ENCODE assay signal across 18 mouse cellular contexts in the genomic region with DNA sequence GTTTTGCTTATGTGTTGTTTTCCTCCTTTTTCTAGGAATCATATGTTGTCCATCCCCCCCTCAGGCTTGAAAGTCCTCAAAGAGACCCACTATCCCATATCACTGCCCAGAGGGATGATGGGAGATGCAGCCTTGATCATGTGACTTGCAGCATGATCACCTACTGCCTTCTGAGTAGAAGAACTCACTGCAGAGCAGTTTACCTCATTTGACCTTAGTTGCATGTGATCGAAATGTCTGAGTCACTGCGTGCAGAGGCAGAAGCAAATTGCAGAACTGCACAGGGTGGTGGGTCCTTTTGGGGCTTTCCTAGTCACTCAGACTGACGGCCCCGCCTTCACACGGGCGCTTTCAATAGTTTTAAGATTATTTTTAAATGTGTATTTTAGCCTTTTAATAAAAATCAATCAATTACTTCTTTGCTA.
DNase-seq lines count a peak whose midpoint lies in the region; ATAC-seq and TF ChIP-seq lines count a peak whose summit lies in the region.
"Had no signal": no experiment of that assay in that cellular context is flagged by ENCODE, and none has a peak within 500 bp of the region (broad histone marks: within the 10 kb centered on the region; RNA-seq: fewer than 3 reads in every experiment).

No protein-coding gene starts in this region.

- H3K9me3 ChIP-seq in stomach, postnatal 0 days (ENCODE audit: control insufficient read depth, low read length): no peaks in the 10 kb centered on the region
- H3K9me3 ChIP-seq: heart, embryonic 13.5 days; hindbrain, embryonic 10.5 days; limb, embryonic 13.5 days; lung, embryonic 15.5 days; midbrain, embryonic 12.5 days had no signal

- no peak overlapping the region for H3K4me3 ChIP-seq in gastrocnemius, adult 2 months
- H3K4me3 ChIP-seq in stomach, postnatal 0 days (ENCODE audit: low read depth, low read length): no peak overlapping the region
- H3K4me3 ChIP-seq: heart, embryonic 13.5 days; hindbrain, embryonic 10.5 days; limb, embryonic 13.5 days; lung, embryonic 15.5 days; midbrain, embryonic 12.5 days had no signal

- no peak for TF ChIP-seq EP300 in stomach, postnatal 0 days (optimal IDR thresholded peaks at IDR 0.05)

- no peak overlapping the region for H3K9ac ChIP-seq in stomach, postnatal 0 days (ENCODE audit: low read length)
- H3K9ac ChIP-seq: heart, embryonic 13.5 days; limb, embryonic 13.5 days; lung, embryonic 15.5 days; midbrain, embryonic 12.5 days had no signal

- intact Hi-C loops in gastrocnemius, adult 2 months (cut with DNase I): no loop called here

- no peak for TF ChIP-seq CTCF in gastrocnemius, adult 2 months (IDR thresholded peaks at IDR 0.05)
- TF ChIP-seq CTCF in stomach, postnatal 0 days (IDR thresholded peaks at IDR 0.05; ENCODE audit: low read depth): no peak

- DNase-seq in gastrocnemius, adult 2 months: no peak
- DNase-seq in gastrocnemius, adult 8-10 months (ENCODE audit: low spot score in 2 of 2): no peak
- peak; percentile 59 for DNase-seq in MEL-GATA-1-ER (ENCODE audit: extremely low read depth, low read depth)
- DNase-seq in stomach, postnatal 0 days (ENCODE audit: low spot score): no peak
- DNase-seq in embryo, embryonic 10 days (ENCODE audit: low spot score): no peak
- DNase-seq in testis, postnatal 14 days (ENCODE audit: low spot score): no peak
- DNase-seq: adrenal gland, postnatal 10 days; right cerebral cortex, postnatal 4 days; thymus, postnatal 4 days had no signal

- 0 out of 2 replicates have a peak, but pooled peaks cover 2% of the 10 kb centered on the region for H3K36me3 ChIP-seq in stomach, postnatal 0 days (ENCODE audit: control insufficient read depth, insufficient read depth, low read length)

- WGBS in stomach, postnatal 0 days: 79% methylated on average over 6 of the region's 6 CpGs

- peak; percentile 44 to 61 for ATAC-seq in hematopoietic stem cell, adult 5-6 weeks (replicated peaks in 1 of 2; ENCODE audit: insufficient read depth in 1 of 2, low FRiP score in 2 of 2, low TSS enrichment in 1 of 2, low read depth in 1 of 2, poor library complexity in 2 of 2, severe bottlenecking in 2 of 2)
- ATAC-seq in neutrophil, adult 5-6 weeks (ENCODE audit: extremely low read depth, insufficient number of reproducible peaks, low FRiP score, poor library complexity, severe bottlenecking): peak; percentile 39
- ATAC-seq in stomach, postnatal 0 days (ENCODE audit: low FRiP score, low TSS enrichment): no peak
- ATAC-seq: forebrain, embryonic 14.5 days; intestine, embryonic 16.5 days had no signal

- H3K4me2 ChIP-seq in stomach, postnatal 0 days (replicated peaks; ENCODE audit: low read depth): no peak overlapping the region
- H3K4me2 ChIP-seq: heart, embryonic 13.5 days; limb, embryonic 13.5 days; lung, embryonic 15.5 days; midbrain, embryonic 12.5 days had no signal

- peak overlapping the region; percentile 31 for H3K27ac ChIP-seq in gastrocnemius, adult 2 months
- no peak overlapping the region for H3K27ac ChIP-seq in stomach, postnatal 0 days (replicated peaks)
- H3K27ac ChIP-seq: heart, embryonic 13.5 days; hindbrain, embryonic 10.5 days; limb, embryonic 13.5 days; lung, embryonic 15.5 days; midbrain, embryonic 12.5 days had no signal

- no peaks in the 10 kb centered on the region for H3K27me3 ChIP-seq in stomach, postnatal 0 days (ENCODE audit: control insufficient read depth, insufficient read depth, low read length)
- H3K27me3 ChIP-seq: heart, embryonic 13.5 days; limb, embryonic 13.5 days; lung, embryonic 15.5 days; midbrain, embryonic 12.5 days had no signal

- H3K4me1 ChIP-seq in stomach, postnatal 0 days (replicated peaks; ENCODE audit: control insufficient read depth, insufficient read depth): no peaks in the 10 kb centered on the region
- H3K4me1 ChIP-seq: hindbrain, embryonic 10.5 days; lung, embryonic 15.5 days; midbrain, embryonic 12.5 days had no signal
